Mouse (Mus musculus) induced T-regulatory cell, adult 2 months (primary cell): ENCODE measurements at regions not wholly inside any gene's neighbourhood (a gene's known extent, or its start where the extent isn't known, plus 50 kb on each side); places are given as distances from the start of the nearest gene placed in this dataset.

Source experiments
- DNase-seq: peaks from one replicate; pipeline ENCODE4 v3.0.0-alpha.2; 2012; ENCODE audit warnings: low read depth

GRCm38 (mm10) chr8:93591608-93592301 lies 56.1 kb upstream of the Ces5a start:
- peak; percentile 52 for DNase-seq

GRCm38 (mm10) chr8:93592302-93592651 lies 56.6 kb upstream of the Ces5a start:
- no peak for DNase-seq

- DNase-seq = no peak
Measured at GRCm38 (mm10) chr8:93598613-93599121, 63.0 kb upstream of the Ces5a start.

- DNase-seq = no peak
Measured at GRCm38 (mm10) chr8:93599306-93599705, 63.7 kb upstream of the Ces5a start.

DNA sequence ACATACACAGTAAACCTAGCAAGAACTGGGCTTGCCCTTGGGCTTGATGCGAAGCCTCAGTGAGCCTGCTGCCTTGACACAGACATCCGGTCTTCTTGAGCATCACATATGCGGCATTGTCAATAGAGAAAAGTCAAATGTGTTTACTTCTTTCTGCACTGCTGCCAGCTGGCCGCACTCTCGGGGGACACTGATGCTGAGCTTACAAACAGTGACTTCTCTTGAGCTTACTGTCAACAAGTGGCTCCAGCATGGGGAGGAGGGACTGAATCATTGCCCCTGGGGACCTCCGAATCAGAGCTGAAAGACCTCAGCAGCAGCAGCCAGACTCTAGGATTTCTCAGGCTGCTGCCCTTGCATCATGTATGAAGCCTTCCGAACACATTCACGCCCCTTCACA lies 64.1 kb upstream of the Ces5a start:
- DNase-seq = no peak

- DNase-seq = no peak
Measured at GRCm38 (mm10) chr8:93626807-93627526, 91.3 kb upstream of the Ces5a start.

DNA sequence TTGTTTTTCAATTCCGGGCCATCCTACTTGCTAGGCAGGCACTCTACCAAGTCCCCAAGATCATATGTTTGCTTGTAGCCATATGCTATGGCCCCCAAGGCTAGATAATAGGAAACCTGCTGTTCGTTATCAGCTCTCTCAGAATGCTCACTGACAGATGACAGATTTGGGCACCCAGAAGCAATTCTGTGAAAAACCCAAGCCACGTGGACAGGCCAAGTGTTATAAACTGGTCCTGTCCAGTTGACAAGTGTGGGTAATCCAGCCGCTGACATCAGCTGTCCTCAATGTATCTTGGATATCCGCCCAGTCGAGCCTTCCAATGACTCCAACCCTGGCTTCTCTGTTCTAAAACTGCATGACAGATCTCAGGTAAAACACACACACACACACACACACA lies 92.0 kb upstream of the Ces5a start:
- no peak for DNase-seq

DNA sequence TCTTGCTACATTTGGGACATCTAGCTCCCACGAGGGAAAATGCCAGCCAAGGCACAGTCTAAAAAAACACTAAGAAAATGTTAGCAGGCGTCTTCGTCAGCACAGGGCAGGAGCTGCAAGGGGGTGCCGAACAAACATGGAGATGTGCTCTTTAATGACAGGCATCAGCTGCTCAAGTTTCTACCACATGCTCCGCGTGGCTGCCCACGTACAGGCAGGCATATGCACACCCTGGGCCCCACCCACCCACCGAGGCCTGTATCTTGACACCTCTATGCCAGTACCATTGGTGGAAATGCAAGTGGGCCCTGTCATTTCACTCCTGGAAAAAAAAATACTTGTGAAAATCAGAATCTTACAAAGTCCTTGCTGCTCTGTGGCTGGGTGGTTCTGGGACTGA lies 97.3 kb upstream of the Ces5a start:
- no peak for DNase-seq

GRCm38 (mm10) chr8:93642770-93643169 lies 107.1 kb upstream of the Ces5a start:
- DNase-seq = no peak

DNA sequence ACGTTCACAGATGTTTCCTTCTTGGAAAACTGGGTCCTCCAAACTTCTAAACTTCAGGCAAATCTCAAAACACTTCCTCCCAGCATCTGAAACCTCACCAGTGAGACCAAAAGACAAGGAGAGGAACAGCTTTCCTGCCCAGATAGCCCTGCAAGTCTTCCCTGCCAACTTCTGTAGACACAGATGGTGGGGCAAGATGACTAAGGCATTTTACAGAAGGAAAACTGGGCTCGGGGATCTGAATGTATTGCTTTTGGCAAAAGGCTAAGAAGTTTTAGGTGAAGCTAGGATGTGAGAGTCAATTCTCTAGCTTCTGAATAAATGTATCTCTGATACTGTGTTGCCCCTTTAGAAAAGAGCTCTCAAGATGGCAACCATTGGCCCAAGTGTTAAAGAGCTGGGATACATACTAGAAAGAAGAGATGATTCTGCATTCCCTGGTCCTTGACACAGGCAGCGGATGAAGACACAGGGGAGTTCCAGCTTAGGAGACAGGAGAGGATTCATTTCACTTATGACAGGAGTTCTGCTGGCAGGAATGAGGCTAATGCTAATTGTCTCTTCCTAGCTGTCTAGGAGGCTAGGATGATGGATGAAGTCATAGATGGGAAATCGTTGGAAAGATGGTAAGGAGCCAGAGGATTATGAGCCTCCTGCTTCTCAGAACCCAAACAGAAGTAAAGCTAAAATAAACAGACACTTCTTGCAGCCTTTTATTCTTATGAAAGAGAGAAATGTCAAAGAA lies 108.0 kb upstream of the Ces5a start:
- DNase-seq = no peak

DNA sequence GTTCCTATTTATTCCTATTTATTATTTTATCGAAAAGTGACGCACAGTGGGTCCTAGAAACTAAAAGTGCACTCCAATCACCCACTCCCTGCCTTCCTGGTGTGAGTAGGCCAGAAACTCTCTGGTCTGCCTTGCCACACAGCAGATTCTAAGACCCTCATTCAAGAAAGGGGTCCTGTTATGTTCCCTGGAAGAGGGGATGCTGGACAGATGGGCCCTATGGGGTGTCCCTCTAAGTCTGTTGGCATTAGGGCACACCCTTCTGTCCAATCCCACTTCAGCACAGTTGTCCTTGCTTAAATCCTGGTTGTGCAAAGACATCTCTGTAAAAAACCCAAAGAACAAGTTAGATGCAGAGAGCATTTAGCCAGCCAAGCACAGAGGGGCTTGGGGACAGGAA lies 117.8 kb upstream of the Ces5a start:
- DNase-seq = no peak

GRCm38 (mm10) chr8:93653913-93654705 lies 118.5 kb upstream of the Ces5a start:
- DNase-seq = no peak

DNA sequence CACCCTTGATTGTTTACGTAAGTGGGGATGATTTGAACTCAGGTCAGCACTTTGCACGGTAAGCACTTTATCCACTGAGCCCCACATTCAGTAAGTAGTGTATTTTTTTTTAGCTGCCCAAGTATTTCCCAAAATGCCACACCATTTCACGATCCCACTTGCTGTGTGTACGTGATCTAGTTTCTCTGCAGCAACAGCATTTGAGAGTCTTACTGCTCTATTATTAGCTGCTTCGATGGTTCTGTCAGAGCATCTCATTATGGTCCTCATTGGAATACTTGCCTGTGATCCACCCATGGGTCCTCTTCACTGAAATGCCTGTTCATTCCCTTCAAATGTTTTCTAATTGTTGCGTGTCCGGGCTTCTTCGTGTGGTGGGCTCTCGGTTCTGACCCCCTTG lies 120.1 kb upstream of the Ces5a start:
- no peak for DNase-seq

- DNase-seq = peak; percentile 25
Measured at GRCm38 (mm10) chr8:93661739-93662138, 126.1 kb upstream of the Ces5a start.

DNA sequence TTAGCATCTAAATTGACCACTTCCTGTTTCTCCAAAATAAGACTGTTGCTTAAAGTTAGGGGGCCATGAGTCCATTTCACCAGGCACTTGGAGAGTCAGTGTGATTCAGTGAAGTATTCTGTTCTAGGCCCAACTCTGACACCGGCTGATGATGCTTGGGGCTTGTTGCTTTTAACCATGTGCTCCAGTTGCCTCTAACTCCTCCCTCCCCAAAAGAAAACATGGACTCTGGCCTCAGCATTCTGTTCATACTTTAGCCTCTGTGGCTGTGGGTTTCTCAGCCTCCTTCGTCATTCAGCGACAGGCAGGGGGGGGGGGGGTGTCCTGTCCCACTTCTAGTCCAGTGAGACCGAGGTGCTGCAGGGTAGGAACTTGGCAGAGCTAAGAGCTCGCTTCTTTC lies 126.6 kb upstream of the Ces5a start:
- DNase-seq = no peak

DNA sequence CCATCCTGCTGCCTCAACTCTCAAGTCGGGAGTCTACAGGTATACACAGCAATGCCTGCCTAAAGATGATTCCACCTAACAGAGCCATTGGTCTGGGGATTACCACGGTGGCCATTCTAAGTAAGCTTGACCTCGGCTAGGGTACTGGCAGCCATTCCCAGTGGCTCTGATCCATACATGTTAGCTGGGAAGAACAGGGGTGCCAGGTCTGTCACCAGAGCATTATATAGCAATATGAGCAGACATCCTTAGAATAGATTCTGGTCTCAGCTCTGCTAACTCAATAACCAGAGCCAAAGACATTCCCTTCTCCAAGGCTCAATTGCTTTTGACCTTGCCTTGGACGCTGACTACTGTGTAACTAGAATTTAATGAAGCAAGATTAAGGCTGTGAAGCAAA lies 128.2 kb upstream of the Ces5a start:
- DNase-seq = no peak

DNA sequence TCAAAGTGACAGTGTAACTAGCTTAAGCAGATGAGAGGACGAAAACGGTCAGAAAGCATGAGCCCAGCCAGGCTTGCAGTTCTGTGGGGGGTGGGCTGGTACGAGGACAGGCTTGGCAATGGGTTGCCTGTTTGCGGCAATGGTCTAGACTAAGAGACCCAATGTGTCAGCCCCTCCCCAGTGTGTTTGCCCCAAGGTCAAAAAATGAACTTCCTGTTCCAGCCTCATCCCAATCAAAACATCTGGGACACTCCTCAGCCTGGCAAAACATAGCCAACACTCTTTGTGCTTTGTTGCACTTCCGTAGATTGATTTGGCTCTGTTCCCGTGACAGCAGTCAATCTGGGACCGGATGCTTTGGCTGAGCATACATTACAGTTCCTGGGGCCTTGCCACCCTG lies 132.7 kb upstream of the Ces5a start:
- DNase-seq = no peak

DNA sequence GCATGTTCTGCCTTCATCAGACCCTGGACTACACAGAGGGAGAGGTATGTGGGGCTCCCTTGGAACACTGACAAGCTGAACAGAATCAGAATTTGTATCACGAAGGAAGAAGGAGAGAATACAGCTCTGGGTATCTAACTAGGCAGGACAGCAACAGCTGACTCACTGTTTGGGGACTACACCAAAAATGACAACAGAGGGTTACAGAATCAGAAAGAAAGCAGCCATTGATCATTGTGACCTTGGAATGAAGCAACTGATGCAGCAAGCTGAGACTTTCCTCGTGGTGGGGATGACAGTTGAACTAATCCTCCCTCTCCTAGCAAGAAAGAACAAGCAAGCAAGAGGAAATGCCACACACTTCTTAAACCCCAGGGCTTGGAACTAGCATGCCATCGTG lies 135.0 kb upstream of the Gnao1 start:
- no peak for DNase-seq

GRCm38 (mm10) chr8:93683773-93684391 lies 125.9 kb upstream of the Gnao1 start:
- DNase-seq = no peak

DNA sequence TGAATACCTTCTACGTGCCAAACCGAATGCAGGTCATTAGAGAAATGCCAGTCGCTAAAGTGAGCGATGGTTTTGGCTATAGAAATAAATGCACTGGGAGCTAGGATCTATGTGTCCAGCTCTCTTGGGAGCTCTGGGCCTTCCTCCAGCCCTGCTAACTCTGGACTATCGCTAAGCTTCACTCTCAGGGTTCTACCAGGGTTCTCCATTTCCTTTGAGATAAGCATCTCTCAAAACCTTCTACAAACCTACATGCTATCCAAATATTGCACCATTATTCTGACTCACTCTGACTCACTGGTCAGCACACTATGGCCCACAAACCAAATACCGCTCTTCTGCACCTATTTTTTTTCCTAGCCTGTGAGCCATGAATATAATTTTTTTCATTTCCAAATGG lies 125.4 kb upstream of the Gnao1 start:
- no peak for DNase-seq

DNA sequence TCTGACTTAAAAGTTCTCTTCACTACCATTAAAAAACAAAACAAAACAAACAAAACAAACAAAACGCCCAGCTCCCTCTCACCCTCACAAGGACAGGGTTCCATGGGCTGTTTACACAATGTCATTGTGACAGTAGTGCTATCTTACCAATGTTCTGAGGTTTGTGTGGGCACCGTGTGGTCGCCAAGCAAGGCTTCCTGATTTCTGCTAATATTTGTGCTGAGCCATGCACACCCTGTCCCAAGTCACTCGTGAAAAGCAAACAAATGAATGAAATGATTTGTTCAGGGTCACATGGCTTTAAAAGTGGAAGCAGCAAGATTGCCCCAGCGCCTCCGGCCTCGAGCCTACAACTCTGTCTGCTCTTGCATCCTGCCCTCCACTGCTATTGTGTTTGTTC lies 120.9 kb upstream of the Gnao1 start:
- no peak for DNase-seq
